Mouse (Mus musculus) hindbrain, embryonic 15.5 days (tissue): ENCODE results near the gene March4. TPM values are rescaled to one million over a fixed set of nuclear protein-coding genes. Genes with fewer than 3 reads are reported as not detected.

Experiments
- ATAC-seq: fragments of 200-750 bp; cut with Nextera tagmentation; 2 replicates; pipeline ENCODE4 v1.8.0; 2017; ENCODE audit warnings: low read depth, moderate number of reproducible peaks, moderate TSS enrichment; ENCODE audit not compliant: low FRiP score
- H3K27ac ChIP-seq: fragments of 300-500 bp; sonication (generic); replicated peaks from 2 replicates; pipeline ENCODE4 v1.5.1; 2015; ENCODE audit warnings: mild to moderate bottlenecking, inconsistent platforms
- H3K27me3 ChIP-seq: fragments of 300-500 bp; sonication (generic); 2 replicates; pipeline ENCODE4 v1.6.1; 2015; ENCODE audit warnings: control low read depth, inconsistent platforms
- H3K36me3 ChIP-seq: fragments of 300-500 bp; sonication (generic); 2 replicates; pipeline ENCODE4 v1.6.1; 2015; ENCODE audit warnings: control low read depth, inconsistent platforms
- H3K4me1 ChIP-seq: fragments of 300-500 bp; sonication (generic); replicated peaks from 2 replicates; pipeline ENCODE4 v1.6.1; 2015; ENCODE audit warnings: control low read depth, inconsistent platforms
- H3K4me2 ChIP-seq: fragments of 300-500 bp; sonication (generic); 2 replicates; pipeline ENCODE4 v1.6.1; 2015; ENCODE audit warnings: moderate library complexity, mild to moderate bottlenecking, inconsistent platforms
- H3K4me3 ChIP-seq: fragments of 300-500 bp; sonication (generic); 2 replicates; pipeline ENCODE4 v1.5.1; 2015; ENCODE audit warnings: mild to moderate bottlenecking, inconsistent platforms
- H3K9ac ChIP-seq: fragments of 300-500 bp; sonication (generic); 2 replicates; pipeline ENCODE4 v1.6.1; 2015; ENCODE audit warnings: inconsistent platforms
- H3K9me3 ChIP-seq: fragments of 300-500 bp; sonication (generic); 2 replicates; pipeline ENCODE4 v1.6.1; 2016; ENCODE audit warnings: control low read depth, inconsistent platforms
- WGBS: fragments of 180-500 bp; shearing (Covaris S2); methylation state at CpG from one replicate; pipeline ENCODE4 v1.1.7; 2015; 5-methylcytosine and 5-hydroxymethylcytosine counted together
- polyA plus RNA-seq: library from polyadenylated mRNA; unstranded; fragments of >200 nt; fragmentation: Nextera tagmentation; extraction: Ambion mirVana; gene quantifications from 2 replicates; pipeline ENCODE4 v1.2.1, GENCODE M21; 2015

March4 gene
- polyA plus RNA-seq, 1 experiment from 2014 or later: 12.2 TPM

DNA sequence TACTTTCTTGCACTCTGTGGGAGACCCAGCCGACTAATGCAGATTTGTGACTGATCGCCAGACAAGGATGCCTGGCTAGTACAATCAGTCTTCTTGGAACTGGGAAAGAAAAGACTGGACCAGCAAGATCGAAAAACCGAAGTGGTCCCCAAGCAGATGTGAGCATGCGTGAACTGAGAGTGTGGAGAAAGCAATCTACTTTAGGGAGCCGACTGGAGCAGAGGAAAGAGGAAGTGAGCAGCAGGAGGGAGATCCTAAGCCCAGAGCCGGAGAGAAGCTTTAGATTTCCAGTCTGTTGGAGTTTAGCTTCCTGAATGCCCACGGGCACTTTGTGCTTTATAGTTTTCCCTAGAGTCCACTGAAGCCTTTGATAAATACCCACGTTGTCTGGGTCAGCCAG lies 30.3 kb upstream of the March4 start:
- Histone ChIP-seq H3K36me3 (no peaks in the 10 kb centered on the region), H3K4me2 (peak overlapping the region; percentile 51), H3K27me3 (no peaks in the 10 kb centered on the region), H3K4me3 (peak overlapping the region; percentile 27), H3K4me1 (peaks cover 6% of the 10 kb centered on the region), H3K27ac (peak overlapping the region; percentile 7; the same call in 1 of the 2 replicates), H3K9ac (peak overlapping the region; percentile 22; the same call in 1 of the 2 replicates), H3K9me3 (no peaks in the 10 kb centered on the region)
- ATAC-seq: no peak
- 22% methylated on average over 9 of the region's 9 CpGs for WGBS

DNA sequence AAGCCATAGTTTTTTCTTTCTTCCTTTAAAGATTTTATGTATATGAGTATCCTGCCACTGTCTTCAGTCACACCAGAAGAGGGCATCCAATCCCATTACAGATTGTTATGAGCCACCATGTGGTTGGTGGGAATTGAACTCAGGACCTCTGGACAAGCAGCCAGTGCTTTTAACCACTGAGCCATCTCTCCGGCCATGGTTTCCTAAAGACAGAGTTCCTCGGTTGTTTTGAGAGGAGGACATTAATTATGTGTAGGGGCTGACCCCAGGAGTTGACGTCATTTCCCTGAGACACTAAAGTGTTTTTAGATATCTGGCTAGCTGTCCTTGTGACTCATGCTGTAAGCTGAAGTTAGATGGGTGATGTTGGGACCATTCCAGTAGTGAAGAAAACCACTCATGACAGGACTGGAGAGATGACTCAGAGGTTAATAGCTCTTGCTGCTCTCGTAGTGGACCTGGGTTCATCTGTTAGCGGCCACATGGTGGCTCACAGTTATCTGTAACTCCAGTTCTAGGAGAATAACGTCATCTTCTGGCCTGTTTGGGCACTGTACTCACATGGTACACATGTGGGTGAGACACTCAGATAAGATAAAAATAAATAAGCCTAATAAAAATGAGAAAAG lies 27.7 kb upstream of the March4 start:
- peaks cover 6% of the 10 kb centered on the region for H3K4me1 ChIP-seq
- no peak overlapping the region for H3K4me3 ChIP-seq
- no peak overlapping the region for H3K9ac ChIP-seq
- H3K27me3 ChIP-seq: no peaks in the 10 kb centered on the region
- no peak overlapping the region for H3K4me2 ChIP-seq
- no peak overlapping the region for H3K27ac ChIP-seq
- H3K36me3 ChIP-seq: no peaks in the 10 kb centered on the region
- ATAC-seq: no peak
- WGBS: 82% methylated on average over 6 of the region's 6 CpGs
- H3K9me3 ChIP-seq: no peaks in the 10 kb centered on the region

DNA sequence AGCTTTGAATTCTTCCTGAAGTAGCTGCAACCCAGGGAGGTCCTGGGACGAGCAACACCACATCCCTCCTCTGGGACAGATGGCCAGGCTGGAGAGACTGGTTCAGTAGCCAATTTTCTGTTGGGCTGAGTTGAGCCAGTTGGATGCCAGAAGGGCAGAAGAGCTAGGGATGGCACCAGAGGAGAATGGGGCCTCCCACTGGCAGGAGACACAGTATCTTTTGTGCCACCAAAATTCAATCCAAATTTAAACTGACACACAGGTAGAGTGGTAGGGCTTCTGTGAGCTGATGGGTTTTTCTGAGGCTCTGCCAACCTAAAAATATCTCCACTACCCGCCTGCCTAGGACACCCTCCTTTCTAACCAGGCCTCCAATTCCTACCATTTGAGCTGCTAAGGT lies 21.9 kb upstream of the March4 start:
- Histone ChIP-seq H3K4me1 (no peaks in the 10 kb centered on the region), H3K4me2 (no peak overlapping the region), H3K4me3 (no peak overlapping the region), H3K9me3 (no peaks in the 10 kb centered on the region), H3K27ac (no peak overlapping the region), H3K9ac (no peak overlapping the region), H3K36me3 (no peaks in the 10 kb centered on the region), H3K27me3 (no peaks in the 10 kb centered on the region)
- no peak for ATAC-seq
- WGBS: 44% methylated on average over 2 of the region's 2 CpGs

DNA sequence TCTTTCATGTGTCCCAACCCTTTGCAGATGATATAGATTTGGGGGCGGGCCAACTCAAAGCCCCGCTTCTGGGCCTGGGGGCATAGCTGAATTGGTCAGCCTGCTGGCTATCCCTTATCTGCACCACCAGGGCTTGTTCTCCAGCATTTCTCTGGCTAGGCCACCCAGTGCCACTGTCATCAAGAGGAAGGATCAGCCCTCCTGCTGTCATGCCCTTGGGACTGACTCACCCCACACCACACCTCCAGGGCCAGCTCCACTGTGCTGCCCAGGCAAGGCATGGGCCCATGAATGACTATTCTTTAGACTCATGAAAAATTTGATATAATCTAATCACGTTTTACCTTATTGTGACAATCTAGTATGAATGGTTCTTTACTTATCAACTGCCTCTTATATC lies 19.7 kb upstream of the March4 start:
- Histone ChIP-seq H3K36me3 (no peaks in the 10 kb centered on the region), H3K9ac (no peak overlapping the region), H3K27ac (no peak overlapping the region), H3K27me3 (no peaks in the 10 kb centered on the region), H3K4me2 (no peak overlapping the region), H3K9me3 (no peaks in the 10 kb centered on the region), H3K4me1 (no peaks in the 10 kb centered on the region), H3K4me3 (no peak overlapping the region)
- WGBS: 87% methylated on average over 3 of the region's 3 CpGs
- ATAC-seq: no peak

DNA sequence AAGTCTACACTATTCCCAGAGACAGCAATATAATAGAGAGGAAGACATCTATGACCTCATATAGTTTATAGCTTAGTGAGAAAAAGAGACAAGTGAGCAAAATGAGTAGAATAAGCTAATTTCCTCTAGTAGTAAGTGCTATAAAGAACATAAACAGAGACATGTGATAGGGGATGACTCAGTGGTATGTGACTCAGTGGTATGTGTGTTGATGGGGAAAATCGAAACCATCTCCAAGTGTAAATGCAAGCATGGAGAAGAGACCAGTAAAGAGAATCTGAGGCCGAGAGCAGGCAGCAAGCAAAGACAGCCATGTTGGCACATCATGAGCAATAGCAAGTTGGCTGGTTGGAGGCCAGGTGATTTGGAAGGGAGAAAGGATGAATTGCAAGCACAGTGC lies 13.6 kb upstream of the March4 start:
- Histone ChIP-seq H3K4me1 (no peaks in the 10 kb centered on the region), H3K27me3 (no peaks in the 10 kb centered on the region), H3K4me2 (no peak overlapping the region), H3K36me3 (no peaks in the 10 kb centered on the region), H3K9ac (no peak overlapping the region), H3K4me3 (no peak overlapping the region), H3K27ac (no peak overlapping the region), H3K9me3 (no peaks in the 10 kb centered on the region)
- ATAC-seq: no peak
- 89% methylated on average over 2 of the region's 2 CpGs for WGBS

DNA sequence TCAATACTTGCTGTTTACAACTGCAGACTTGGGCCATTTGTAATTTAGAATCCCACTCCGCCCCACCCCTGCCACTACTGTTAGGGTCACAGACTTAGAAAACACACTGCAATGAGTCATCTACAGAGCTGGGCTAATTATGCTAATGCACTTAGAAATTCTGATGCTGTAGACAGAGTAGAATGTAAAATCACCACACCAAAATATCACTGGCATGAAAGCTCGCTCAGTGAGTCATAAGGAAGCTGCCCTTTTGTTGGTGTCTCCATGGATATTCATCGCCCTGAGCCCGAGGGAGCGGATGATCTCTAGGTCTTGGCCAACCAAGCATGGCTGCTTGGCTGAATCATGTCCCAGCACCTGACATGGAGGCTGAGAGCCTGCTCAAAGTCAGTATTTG lies 1.5 kb upstream of the March4 start:
- 63% methylated on average over 5 of the region's 5 CpGs for WGBS
- H3K4me3 ChIP-seq: no peak overlapping the region
- H3K9me3 ChIP-seq: no peaks in the 10 kb centered on the region
- no peak overlapping the region for H3K9ac ChIP-seq
- no peaks in the 10 kb centered on the region for H3K27me3 ChIP-seq
- no peaks in the 10 kb centered on the region for H3K36me3 ChIP-seq
- ATAC-seq: no peak
- H3K27ac ChIP-seq: no peak overlapping the region
- peak overlapping the region; percentile 82 for H3K4me2 ChIP-seq
- peaks cover 34% of the 10 kb centered on the region for H3K4me1 ChIP-seq

DNA sequence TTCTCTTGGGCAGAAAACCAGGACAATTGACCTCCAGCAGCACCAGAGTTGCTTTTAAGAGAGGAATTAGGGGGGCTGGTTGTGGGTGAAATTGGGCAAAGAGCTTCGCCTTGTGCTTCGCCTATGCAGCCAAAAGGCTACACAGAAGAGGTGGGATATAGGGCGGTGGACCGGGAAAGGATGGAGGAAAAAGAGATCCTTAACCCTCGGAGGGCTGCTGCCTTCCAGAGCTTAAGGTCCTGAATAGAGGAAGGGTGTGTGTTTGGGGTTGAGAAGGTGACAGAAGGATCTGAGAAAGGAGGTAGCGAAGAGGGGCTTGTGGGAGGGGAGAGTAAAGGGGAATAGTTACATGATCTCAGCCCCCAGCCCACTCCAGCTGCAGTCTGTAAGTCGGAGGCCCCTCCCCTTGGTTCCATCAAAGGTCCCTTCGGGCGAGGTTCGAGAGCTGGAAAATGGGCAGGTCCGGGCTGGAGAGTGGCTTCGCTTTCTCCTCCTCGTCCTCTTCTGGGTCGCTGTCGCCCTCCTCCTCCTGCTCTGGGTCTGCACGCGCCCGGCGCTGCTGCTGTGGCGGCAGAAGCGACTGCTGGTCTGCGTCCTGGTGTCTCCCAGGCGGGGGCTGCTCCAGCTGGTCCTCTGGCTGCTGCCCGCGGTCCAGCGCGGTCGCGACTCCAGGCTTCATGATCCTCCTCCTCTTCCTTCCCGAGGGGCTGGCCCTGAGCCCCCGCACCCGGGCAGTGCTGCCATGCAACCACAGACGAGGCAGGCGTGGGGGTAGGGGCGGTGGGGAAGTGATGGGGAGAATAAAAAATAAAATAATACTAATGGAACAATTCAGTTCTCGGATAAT lies 782 bp downstream of the March4 start:
- H3K9ac ChIP-seq: peak overlapping the region; percentile 87
- under 1% methylated on average over 35 of the region's 36 CpGs for WGBS
- peaks cover 52% of the 10 kb centered on the region for H3K4me1 ChIP-seq
- ATAC-seq: peak; percentile 66
- H3K27me3 ChIP-seq: no peaks in the 10 kb centered on the region
- no peaks in the 10 kb centered on the region for H3K9me3 ChIP-seq
- H3K4me3 ChIP-seq: peak overlapping the region; percentile 65
- H3K4me2 ChIP-seq: peak overlapping the region; percentile 82
- peak overlapping the region; percentile 91 for H3K27ac ChIP-seq
- no peaks in the 10 kb centered on the region for H3K36me3 ChIP-seq

DNA sequence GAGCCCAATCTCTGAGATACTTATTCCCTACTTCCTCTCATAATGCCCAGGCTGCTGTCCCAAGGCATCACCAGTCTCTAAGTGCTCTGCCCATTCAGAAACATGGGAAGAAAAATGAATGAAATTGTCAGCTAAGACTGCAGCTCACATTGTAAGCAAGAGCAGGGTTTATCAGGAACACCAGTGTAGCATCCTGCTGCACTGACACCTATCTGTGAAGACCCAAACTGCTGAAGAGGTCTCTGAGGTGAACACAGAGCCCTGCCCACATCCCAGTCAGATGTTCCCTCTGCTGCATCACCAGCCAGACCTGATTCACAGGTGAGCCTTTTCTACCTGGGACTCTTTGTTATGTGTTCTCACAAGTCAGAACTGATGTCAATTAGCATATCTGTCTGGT lies 3.3 kb downstream of the March4 start:
- no peaks in the 10 kb centered on the region for H3K36me3 ChIP-seq
- no peaks in the 10 kb centered on the region for H3K27me3 ChIP-seq
- H3K9ac ChIP-seq: peak overlapping the region; percentile 36
- peak overlapping the region; percentile 49 for H3K27ac ChIP-seq
- peak overlapping the region; percentile 82 for H3K4me2 ChIP-seq
- H3K4me3 ChIP-seq: peak overlapping the region; percentile 65
- H3K4me1 ChIP-seq: peaks cover 59% of the 10 kb centered on the region
- no peak for ATAC-seq
- no peaks in the 10 kb centered on the region for H3K9me3 ChIP-seq

DNA sequence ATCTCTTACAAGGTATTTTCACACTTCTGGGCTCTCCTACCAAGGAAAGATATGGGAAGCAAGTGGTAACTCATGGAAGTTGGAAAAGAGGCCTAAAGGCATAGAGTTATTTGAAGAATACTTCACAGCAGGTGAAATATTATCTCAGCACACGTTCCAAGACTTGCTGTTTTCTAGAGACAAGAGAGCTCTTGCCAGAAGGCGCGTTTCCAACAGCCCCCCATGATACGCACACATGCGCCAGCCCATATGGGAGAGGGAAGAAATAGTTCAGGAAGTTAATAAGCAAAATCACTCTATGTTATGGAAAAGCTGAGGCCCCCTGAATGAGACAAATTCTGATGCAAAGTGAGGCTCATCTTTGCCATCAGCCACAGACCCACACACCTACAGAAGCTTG lies 3.8 kb downstream of the March4 start:
- Histone ChIP-seq H3K9me3 (no peaks in the 10 kb centered on the region), H3K36me3 (no peaks in the 10 kb centered on the region), H3K4me2 (peak overlapping the region; percentile 82), H3K4me3 (peak overlapping the region; percentile 65), H3K27me3 (no peaks in the 10 kb centered on the region), H3K4me1 (peaks cover 58% of the 10 kb centered on the region), H3K9ac (peak overlapping the region; percentile 36), H3K27ac (peak overlapping the region; percentile 49)
- WGBS: 58% methylated on average over 5 of the region's 5 CpGs
- no peak for ATAC-seq

DNA sequence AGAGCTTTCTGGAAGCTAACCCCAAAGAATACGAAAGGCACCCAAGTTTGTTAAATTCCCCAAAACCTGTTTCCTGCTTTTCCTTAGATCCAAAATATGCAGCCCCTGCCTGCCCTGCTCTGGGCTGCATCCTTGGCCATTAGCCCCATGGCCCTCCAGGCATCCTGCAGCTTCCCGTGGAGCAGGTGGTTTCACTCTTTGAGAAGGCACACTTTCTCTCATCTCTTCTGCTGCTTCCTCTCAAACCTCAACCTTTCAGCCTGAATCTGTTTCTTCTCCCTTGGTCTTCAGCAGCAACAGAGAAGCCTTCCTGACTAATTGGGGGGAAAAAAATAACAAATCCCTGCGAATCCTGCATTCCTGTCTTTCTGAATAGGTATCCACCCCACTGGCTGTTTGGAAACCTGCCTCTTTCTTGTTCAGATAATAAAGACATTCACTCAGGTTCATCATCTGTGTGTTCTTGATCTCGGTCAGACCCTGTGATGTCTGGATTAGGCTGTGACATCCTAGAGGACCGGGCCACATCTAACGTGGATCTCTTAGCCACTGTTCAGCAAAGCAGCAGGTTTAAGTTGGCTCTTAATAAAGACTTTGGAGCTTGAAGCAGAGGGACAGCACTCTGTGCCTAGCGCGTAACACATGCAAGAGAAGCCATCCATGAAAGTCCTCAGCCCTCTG lies 6.1 kb downstream of the March4 start:
- no peak for ATAC-seq

DNA sequence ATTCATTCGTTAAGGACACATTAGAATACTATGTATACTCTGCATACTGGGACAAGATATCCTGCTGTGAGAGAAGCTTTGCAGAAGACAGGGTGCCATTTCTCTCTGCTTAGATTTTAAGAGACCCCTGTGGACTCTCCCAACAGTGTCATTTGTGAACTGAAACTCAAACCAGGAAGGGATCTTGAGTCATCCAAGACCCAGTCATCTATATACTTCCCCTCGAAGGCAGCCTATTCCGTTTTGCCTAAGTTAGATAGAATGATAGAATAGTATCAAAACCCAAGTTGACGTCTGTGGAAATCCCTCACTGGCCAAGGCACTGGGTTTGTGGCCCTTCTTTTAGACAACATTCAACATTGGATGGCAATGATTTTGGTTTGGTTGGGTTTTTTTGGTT lies 7.5 kb downstream of the March4 start:
- 86% methylated on average over 4 of the region's 4 CpGs for WGBS
- Histone ChIP-seq H3K4me2 (no peak overlapping the region), H3K27ac (no peak overlapping the region), H3K4me1 (peaks cover 32% of the 10 kb centered on the region), H3K9me3 (no peaks in the 10 kb centered on the region), H3K36me3 (no peaks in the 10 kb centered on the region), H3K27me3 (no peaks in the 10 kb centered on the region), H3K9ac (no peak overlapping the region), H3K4me3 (no peak overlapping the region)
- no peak for ATAC-seq

More for the DNA sequence above, 6.1 kb downstream of the March4 start:
- Histone ChIP-seq H3K36me3 (no peaks in the 10 kb centered on the region), H3K4me2 (peak overlapping the region; percentile 82), H3K27ac (no peak overlapping the region), H3K9ac (0 out of 2 replicates have a peak overlapping the region, but pooled peaks have one; percentile 7), H3K4me1 (peaks cover 46% of the 10 kb centered on the region), H3K9me3 (no peaks in the 10 kb centered on the region), H3K4me3 (0 out of 2 replicates have a peak overlapping the region, but pooled peaks have one; percentile 8), H3K27me3 (no peaks in the 10 kb centered on the region)
- WGBS: 76% methylated on average over 8 of the region's 8 CpGs

DNA sequence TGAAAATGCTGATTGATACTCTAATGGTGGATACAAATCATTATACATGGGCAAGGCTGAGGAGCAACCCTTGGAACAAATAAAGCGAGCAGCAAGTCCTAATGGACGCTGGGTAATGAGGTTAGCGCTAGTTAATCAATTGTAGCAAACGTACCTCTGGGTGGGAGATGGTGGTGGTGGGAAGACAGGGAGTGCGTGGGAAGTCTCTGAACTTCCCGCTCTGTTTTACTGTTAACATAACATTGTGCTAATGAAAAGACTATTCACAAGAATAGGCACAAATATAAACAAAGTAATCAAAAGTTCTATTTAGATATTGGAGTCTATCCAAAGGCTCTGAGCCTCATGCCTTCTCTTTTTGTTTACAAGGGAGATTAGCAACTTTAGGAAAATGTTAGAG lies 13.1 kb downstream of the March4 start:
- Histone ChIP-seq H3K4me3 (no peak overlapping the region), H3K9me3 (no peaks in the 10 kb centered on the region), H3K27me3 (no peaks in the 10 kb centered on the region), H3K9ac (no peak overlapping the region), H3K36me3 (no peaks in the 10 kb centered on the region), H3K27ac (no peak overlapping the region), H3K4me2 (no peak overlapping the region), H3K4me1 (no peaks in the 10 kb centered on the region)
- ATAC-seq: no peak
- 61% methylated on average over 6 of the region's 6 CpGs for WGBS
